Mouse (Mus musculus): ENCODE measurements around the gene Gm11639. TPM values are rescaled to one million over a fixed set of nuclear protein-coding genes. Genes with fewer than 3 reads are reported as not detected.

Gm11639 gene
- polyA plus RNA-seq (2015; fragmentation: Nextera tagmentation; extraction: Ambion mirVana): 0.23 and 0.31 TPM in 2 replicates

- Histone ChIP-seq H3K36me3 (no peaks in the 10 kb centered on the region), H3K27me3 (replicated peaks) (no peaks in the 10 kb centered on the region), H3K9ac (replicated peaks) (no peak within 1 kb of the TSS), H3K27ac (replicated peaks) (no peak within 1 kb of the TSS), H3K4me2 (peak within 1 kb of the TSS; percentile 42), H3K4me1 (no peaks in the 10 kb centered on the region), H3K4me3 (replicated peaks) (peak within 1 kb of the TSS; percentile 10; the same call in 1 of the 2 replicates), H3K9me3 (replicated peaks) (no peaks in the 10 kb centered on the region)
- 25% methylated on average over 23 of the region's 23 CpGs for WGBS
- no peak for ATAC-seq (ENCODE audit: low FRiP score)
These were observed at the start of gene Gm11639 for GRCm38 (mm10) chr11:104685548-104685947. Gene Gm11639 (plus strand): TSS chr11:104685707.

GRCm38 (mm10) chr11:104637010-104637409 lies 48.5 kb upstream of the Gm11639 start:
- 96% methylated on average over 14 of the region's 14 CpGs for WGBS
- no peaks in the 10 kb centered on the region for H3K27me3 ChIP-seq (replicated peaks)
- no peak for ATAC-seq (ENCODE audit: low FRiP score)

GRCm38 (mm10) chr11:104638006-104638405 lies 47.5 kb upstream of the Gm11639 start:
- Histone ChIP-seq H3K4me3 (replicated peaks) (no peak overlapping the region), H3K27me3 (replicated peaks) (no peaks in the 10 kb centered on the region), H3K4me2 (no peak overlapping the region), H3K4me1 (no peaks in the 10 kb centered on the region), H3K9ac (replicated peaks) (no peak overlapping the region), H3K36me3 (no peaks in the 10 kb centered on the region), H3K27ac (replicated peaks) (no peak overlapping the region), H3K9me3 (replicated peaks) (no peaks in the 10 kb centered on the region)
- no peak for ATAC-seq (ENCODE audit: low FRiP score)
- 49% methylated on average over 5 of the region's 5 CpGs for WGBS

More at GRCm38 (mm10) chr11:104637010-104637409, 48.5 kb upstream of the Gm11639 start:
- Histone ChIP-seq H3K4me2 (no peak overlapping the region), H3K36me3 (no peaks in the 10 kb centered on the region), H3K4me1 (no peaks in the 10 kb centered on the region), H3K9ac (replicated peaks) (no peak overlapping the region), H3K9me3 (replicated peaks) (no peaks in the 10 kb centered on the region), H3K27ac (replicated peaks) (no peak overlapping the region), H3K4me3 (replicated peaks) (no peak overlapping the region)

GRCm38 (mm10) chr11:104638906-104639305 lies 46.6 kb upstream of the Gm11639 start:
- no peak overlapping the region for H3K4me3 ChIP-seq (replicated peaks)
- ATAC-seq (ENCODE audit: low FRiP score): no peak
- no peaks in the 10 kb centered on the region for H3K27me3 ChIP-seq (replicated peaks)
- no peak overlapping the region for H3K9ac ChIP-seq (replicated peaks)
- H3K27ac ChIP-seq (replicated peaks): no peak overlapping the region
- H3K36me3 ChIP-seq: no peaks in the 10 kb centered on the region
- 85% methylated on average over 2 of the region's 2 CpGs for WGBS
- H3K9me3 ChIP-seq (replicated peaks): no peaks in the 10 kb centered on the region
- no peak overlapping the region for H3K4me2 ChIP-seq
- H3K4me1 ChIP-seq: no peaks in the 10 kb centered on the region

- WGBS: 89% methylated on average over 9 of the region's 9 CpGs
- Histone ChIP-seq H3K9ac (replicated peaks) (no peak overlapping the region), H3K9me3 (replicated peaks) (no peaks in the 10 kb centered on the region)
These were observed 45.9 kb upstream of the Gm11639 start for GRCm38 (mm10) chr11:104639634-104640033.

GRCm38 (mm10) chr11:104640894-104641293 lies 44.6 kb upstream of the Gm11639 start:
- Histone ChIP-seq H3K4me1 (no peaks in the 10 kb centered on the region), H3K9ac (replicated peaks) (no peak overlapping the region), H3K36me3 (no peaks in the 10 kb centered on the region), H3K9me3 (replicated peaks) (no peaks in the 10 kb centered on the region), H3K4me3 (replicated peaks) (no peak overlapping the region), H3K4me2 (no peak overlapping the region), H3K27me3 (replicated peaks) (no peaks in the 10 kb centered on the region), H3K27ac (replicated peaks) (no peak overlapping the region)
- no peak for ATAC-seq (ENCODE audit: low FRiP score)
- 74% methylated on average over 10 of the region's 10 CpGs for WGBS

More at GRCm38 (mm10) chr11:104639634-104640033, 45.9 kb upstream of the Gm11639 start:
- H3K4me2 ChIP-seq: no peak overlapping the region
- H3K27ac ChIP-seq (replicated peaks): no peak overlapping the region
- no peak for ATAC-seq (ENCODE audit: low FRiP score)
- H3K4me1 ChIP-seq: no peaks in the 10 kb centered on the region
- no peaks in the 10 kb centered on the region for H3K27me3 ChIP-seq (replicated peaks)
- H3K4me3 ChIP-seq (replicated peaks): no peak overlapping the region
- H3K36me3 ChIP-seq: no peaks in the 10 kb centered on the region

- no peak overlapping the region for H3K27ac ChIP-seq (replicated peaks)
- no peaks in the 10 kb centered on the region for H3K27me3 ChIP-seq (replicated peaks)
- 78% methylated on average over 4 of the region's 4 CpGs for WGBS
- no peak for ATAC-seq (ENCODE audit: low FRiP score)
- no peaks in the 10 kb centered on the region for H3K4me1 ChIP-seq
- H3K9me3 ChIP-seq (replicated peaks): no peaks in the 10 kb centered on the region
- H3K4me2 ChIP-seq: no peak overlapping the region
- H3K36me3 ChIP-seq: no peaks in the 10 kb centered on the region
- no peak overlapping the region for H3K4me3 ChIP-seq (replicated peaks)
- H3K9ac ChIP-seq (replicated peaks): no peak overlapping the region
These were observed 42.3 kb upstream of the Gm11639 start for GRCm38 (mm10) chr11:104643236-104643635.

- H3K27ac ChIP-seq (replicated peaks): no peak overlapping the region
- ATAC-seq (ENCODE audit: low FRiP score): no peak
- no peak overlapping the region for H3K4me2 ChIP-seq
- H3K9ac ChIP-seq (replicated peaks): no peak overlapping the region
- no peak overlapping the region for H3K4me3 ChIP-seq (replicated peaks)
- H3K9me3 ChIP-seq (replicated peaks): no peaks in the 10 kb centered on the region
- H3K27me3 ChIP-seq (replicated peaks): no peaks in the 10 kb centered on the region
- 95% methylated on average over 6 of the region's 6 CpGs for WGBS
- H3K4me1 ChIP-seq: no peaks in the 10 kb centered on the region
- no peaks in the 10 kb centered on the region for H3K36me3 ChIP-seq
These were observed 40.1 kb upstream of the Gm11639 start for GRCm38 (mm10) chr11:104645402-104645801.

GRCm38 (mm10) chr11:104646173-104646572 lies 39.3 kb upstream of the Gm11639 start:
- Histone ChIP-seq H3K9ac (replicated peaks) (no peak overlapping the region), H3K4me1 (no peaks in the 10 kb centered on the region), H3K4me2 (no peak overlapping the region), H3K4me3 (replicated peaks) (no peak overlapping the region), H3K27ac (replicated peaks) (no peak overlapping the region), H3K36me3 (no peaks in the 10 kb centered on the region), H3K9me3 (replicated peaks) (no peaks in the 10 kb centered on the region), H3K27me3 (replicated peaks) (no peaks in the 10 kb centered on the region)
- WGBS: 84% methylated on average over 4 of the region's 4 CpGs
- no peak for ATAC-seq (ENCODE audit: low FRiP score)

GRCm38 (mm10) chr11:104646611-104647010 lies 38.9 kb upstream of the Gm11639 start:
- Histone ChIP-seq H3K9me3 (replicated peaks) (no peaks in the 10 kb centered on the region), H3K4me3 (replicated peaks) (no peak overlapping the region), H3K4me2 (no peak overlapping the region), H3K9ac (replicated peaks) (no peak overlapping the region), H3K36me3 (no peaks in the 10 kb centered on the region), H3K4me1 (no peaks in the 10 kb centered on the region), H3K27me3 (replicated peaks) (no peaks in the 10 kb centered on the region), H3K27ac (replicated peaks) (no peak overlapping the region)
- no peak for ATAC-seq (ENCODE audit: low FRiP score)
- 89% methylated on average over 5 of the region's 5 CpGs for WGBS

- Histone ChIP-seq H3K27ac (replicated peaks) (no peak overlapping the region), H3K4me3 (replicated peaks) (no peak overlapping the region), H3K27me3 (replicated peaks) (no peaks in the 10 kb centered on the region), H3K4me1 (no peaks in the 10 kb centered on the region), H3K9me3 (replicated peaks) (no peaks in the 10 kb centered on the region), H3K9ac (replicated peaks) (no peak overlapping the region), H3K36me3 (no peaks in the 10 kb centered on the region), H3K4me2 (no peak overlapping the region)
- 71% methylated on average over 8 of the region's 8 CpGs for WGBS
- no peak for ATAC-seq (ENCODE audit: low FRiP score)
These were observed 38.2 kb upstream of the Gm11639 start for GRCm38 (mm10) chr11:104647188-104647867.

- WGBS: 55% methylated on average over 3 of the region's 3 CpGs
- no peak overlapping the region for H3K4me3 ChIP-seq (replicated peaks)
- H3K9me3 ChIP-seq (replicated peaks): no peaks in the 10 kb centered on the region
- no peak overlapping the region for H3K9ac ChIP-seq (replicated peaks)
- H3K4me2 ChIP-seq: no peak overlapping the region
- no peak for ATAC-seq (ENCODE audit: low FRiP score)
- H3K27me3 ChIP-seq (replicated peaks): no peaks in the 10 kb centered on the region
- H3K4me1 ChIP-seq: no peaks in the 10 kb centered on the region
- no peak overlapping the region for H3K27ac ChIP-seq (replicated peaks)
- H3K36me3 ChIP-seq: no peaks in the 10 kb centered on the region
These were observed 36.9 kb upstream of the Gm11639 start for GRCm38 (mm10) chr11:104648571-104648970.
